Mouse (Mus musculus) hindbrain, embryonic 16.5 days (tissue): ENCODE measurements around the gene Plekha5. TPM values are rescaled to one million over a fixed set of nuclear protein-coding genes. Genes with fewer than 3 reads are reported as not detected.

ENCODE experiments used
- ATAC-seq: fragments of 200-750 bp; cut with Nextera tagmentation; 2 replicates; pipeline ENCODE4 v1.8.0; 2017; ENCODE audit warnings: moderate TSS enrichment, moderate library complexity
- H3K27ac ChIP-seq: fragments of 300-500 bp; sonication (generic); 2 replicates; pipeline ENCODE4 v1.5.1; 2014; ENCODE audit warnings: low read depth, mild to moderate bottlenecking, control low read depth, low read length, moderate library complexity
- H3K27me3 ChIP-seq: fragments of 300-500 bp; sonication (generic); replicated peaks from 2 replicates; pipeline ENCODE4 v1.6.1; 2014; ENCODE audit warnings: low read length; ENCODE audit not compliant: control insufficient read depth, insufficient read depth
- H3K36me3 ChIP-seq: fragments of 300-500 bp; sonication (generic); 2 replicates; pipeline ENCODE4 v1.6.1; 2014; ENCODE audit warnings: mild to moderate bottlenecking, low read length, moderate library complexity, mixed read lengths; ENCODE audit not compliant: control insufficient read depth, insufficient read depth
- H3K4me1 ChIP-seq: fragments of 300-500 bp; sonication (generic); 2 replicates; pipeline ENCODE4 v1.6.1; 2014; ENCODE audit warnings: low read depth, low read length; ENCODE audit not compliant: control insufficient read depth, insufficient read depth
- H3K4me2 ChIP-seq: fragments of 300-500 bp; sonication (generic); 2 replicates; pipeline ENCODE4 v1.6.1; 2014; ENCODE audit warnings: mild to moderate bottlenecking, low read length, control low read depth, moderate library complexity
- H3K4me3 ChIP-seq: fragments of 300-500 bp; sonication (generic); 2 replicates; pipeline ENCODE4 v1.5.1; 2014; ENCODE audit warnings: mild to moderate bottlenecking, low read length, control low read depth, moderate library complexity
- H3K9ac ChIP-seq: fragments of 300-500 bp; sonication (generic); 2 replicates; pipeline ENCODE4 v1.6.1; 2014; ENCODE audit warnings: low read depth, mild to moderate bottlenecking, control low read depth, low read length, moderate library complexity
- H3K9me3 ChIP-seq: fragments of 300-500 bp; sonication (generic); 2 replicates; pipeline ENCODE4 v1.6.1; 2014; ENCODE audit warnings: mild to moderate bottlenecking, low read length, moderate library complexity; ENCODE audit not compliant: control insufficient read depth
- WGBS: fragments of 180-500 bp; shearing (Covaris S2); extraction: QIAGEN DNeasy Blood & Tissue Kit; methylation state at CpG from one replicate; pipeline ENCODE4 v1.1.7; 2014; 5-methylcytosine and 5-hydroxymethylcytosine counted together
- polyA plus RNA-seq: library from polyadenylated mRNA; unstranded; fragments of >200 nt; fragmentation: Nextera tagmentation; extraction: Ambion mirVana; gene quantifications from 2 replicates; pipeline ENCODE4 v1.2.1, GENCODE M21; 2015

The Plekha5 gene
- polyA plus RNA-seq, 1 experiment from 2014 or later = 31.2 TPM

DNA sequence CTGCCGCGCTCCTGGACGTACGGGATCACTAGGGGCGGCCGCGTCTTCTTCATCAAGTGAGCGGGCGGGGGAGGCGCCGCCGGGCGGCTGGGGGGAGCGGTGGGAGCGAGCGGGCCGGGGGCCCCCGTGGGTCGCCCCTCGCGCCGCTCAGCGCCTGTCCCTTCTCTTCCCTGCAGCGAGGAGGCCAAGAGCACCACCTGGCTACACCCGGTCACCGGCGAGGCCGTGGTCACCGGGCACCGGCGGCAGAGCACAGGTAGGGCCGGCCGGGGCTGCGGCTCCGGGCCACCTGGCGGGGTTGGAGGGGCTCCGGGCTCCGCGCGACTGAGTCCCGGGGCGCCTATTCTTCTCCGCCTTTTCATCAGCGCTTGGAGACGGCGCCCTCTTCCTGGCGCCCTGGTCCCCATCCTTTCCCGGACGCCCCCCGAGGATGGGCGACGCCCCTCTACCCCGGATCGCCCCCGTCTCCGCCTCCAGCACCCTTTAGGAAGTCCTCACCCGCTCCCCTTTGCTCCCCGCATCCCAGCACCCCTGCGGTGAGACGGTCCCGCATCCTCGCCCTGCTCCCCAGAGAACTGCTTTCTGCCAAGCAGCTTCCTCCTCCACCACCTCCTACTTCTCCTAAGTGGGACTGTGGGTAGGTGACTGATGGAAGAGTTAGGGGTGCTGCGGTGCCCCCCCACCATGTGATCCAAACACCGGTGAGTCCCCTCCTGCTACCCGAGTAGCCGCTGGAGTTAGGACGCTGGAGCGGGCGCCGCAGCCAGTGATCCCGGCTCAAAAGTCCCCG, 542 bp downstream of the Plekha5 start:
- Histone ChIP-seq H3K4me3 (peak overlapping the region; percentile 97), H3K4me1 (peaks cover 19% of the 10 kb centered on the region), H3K4me2 (peak overlapping the region; percentile 64), H3K9me3 (0 out of 2 replicates have a peak, but pooled peaks cover 2% of the 10 kb centered on the region), H3K27ac (peak overlapping the region; percentile 94), H3K27me3 (no peaks in the 10 kb centered on the region), H3K9ac (peak overlapping the region; percentile 100), H3K36me3 (no peaks in the 10 kb centered on the region)
- under 1% methylated on average over 38 of the region's 72 CpGs for WGBS
- peak; percentile 75 for ATAC-seq

DNA sequence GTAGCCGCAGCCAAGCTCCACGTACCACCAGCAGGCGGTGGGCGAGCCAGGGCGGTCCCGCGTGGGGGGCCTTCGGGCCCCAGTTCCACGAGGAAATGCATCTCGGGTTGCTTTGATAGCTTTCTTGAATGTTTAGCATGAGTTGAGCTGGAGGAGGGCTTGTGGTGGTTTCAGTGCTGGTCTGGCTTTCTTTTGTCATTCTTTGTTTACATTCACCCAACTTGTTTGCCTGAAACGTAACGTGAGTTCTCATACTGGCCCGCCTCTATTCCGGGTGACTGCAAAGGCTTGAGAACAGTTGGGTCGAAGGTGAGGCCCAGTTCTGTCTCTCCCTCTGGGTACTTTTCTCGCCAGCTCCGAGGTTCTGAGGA, 1.1 kb downstream of the Plekha5 start:
- H3K4me3 ChIP-seq = peak overlapping the region; percentile 97
- peak overlapping the region; percentile 94 for H3K27ac ChIP-seq
- 0 out of 2 replicates have a peak, but pooled peaks cover under 1% of the 10 kb centered on the region for H3K36me3 ChIP-seq
- peak overlapping the region; percentile 100 for H3K9ac ChIP-seq
- no peaks in the 10 kb centered on the region for H3K27me3 ChIP-seq
- no peak; the same call in 1 of the 2 replicates for ATAC-seq
- WGBS = 2% methylated on average over 17 of the region's 17 CpGs
- H3K4me2 ChIP-seq = peak overlapping the region; percentile 64
- no peaks in the 10 kb centered on the region for H3K9me3 ChIP-seq
- peaks cover 19% of the 10 kb centered on the region for H3K4me1 ChIP-seq

- WGBS = 82% methylated on average over 8 of the region's 8 CpGs
- Histone ChIP-seq H3K27ac (no peak overlapping the region), H3K36me3 (peaks cover 10% of the 10 kb centered on the region), H3K4me2 (no peak overlapping the region), H3K27me3 (no peaks in the 10 kb centered on the region), H3K4me1 (peaks cover 14% of the 10 kb centered on the region), H3K9ac (no peak overlapping the region), H3K9me3 (no peaks in the 10 kb centered on the region), H3K4me3 (no peak overlapping the region)
- no peak for ATAC-seq
These were observed 5.4 kb downstream of the Plekha5 start for GRCm38 (mm10) chr6:140429236-140429635.

DNA sequence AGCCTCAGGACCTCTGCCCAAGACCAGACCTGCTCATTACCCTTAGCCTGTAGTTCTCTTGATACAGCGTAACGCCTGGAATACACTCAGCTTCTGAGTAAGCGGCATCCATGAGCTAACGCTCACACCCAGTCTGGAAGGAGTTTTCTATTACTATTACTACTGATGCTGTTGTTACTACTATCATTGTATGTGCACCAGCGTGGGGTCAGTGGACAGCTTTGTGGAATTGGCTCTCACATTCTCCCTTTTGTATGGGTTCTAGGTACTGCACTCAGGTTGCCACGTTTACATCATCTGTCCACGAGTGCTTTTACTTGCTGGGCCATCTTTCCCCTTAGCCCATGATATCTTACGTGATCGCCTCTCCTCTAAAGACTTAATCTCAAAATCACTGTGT, 8.5 kb downstream of the Plekha5 start:
- Histone ChIP-seq H3K9me3 (no peaks in the 10 kb centered on the region), H3K9ac (no peak overlapping the region), H3K4me1 (no peaks in the 10 kb centered on the region), H3K36me3 (peaks cover 10% of the 10 kb centered on the region), H3K27me3 (no peaks in the 10 kb centered on the region), H3K27ac (no peak overlapping the region), H3K4me3 (no peak overlapping the region), H3K4me2 (no peak overlapping the region)
- ATAC-seq = no peak
- WGBS = 95% methylated on average over 9 of the region's 9 CpGs

GRCm38 (mm10) chr6:140443374-140443773, 19.5 kb downstream of the Plekha5 start:
- Histone ChIP-seq H3K4me1 (peaks cover 7% of the 10 kb centered on the region), H3K9me3 (no peaks in the 10 kb centered on the region), H3K4me3 (no peak overlapping the region), H3K27ac (no peak overlapping the region), H3K4me2 (no peak overlapping the region), H3K36me3 (no peaks in the 10 kb centered on the region), H3K9ac (no peak overlapping the region), H3K27me3 (no peaks in the 10 kb centered on the region)
- 90% methylated on average over 5 of the region's 5 CpGs for WGBS
- no peak for ATAC-seq

DNA sequence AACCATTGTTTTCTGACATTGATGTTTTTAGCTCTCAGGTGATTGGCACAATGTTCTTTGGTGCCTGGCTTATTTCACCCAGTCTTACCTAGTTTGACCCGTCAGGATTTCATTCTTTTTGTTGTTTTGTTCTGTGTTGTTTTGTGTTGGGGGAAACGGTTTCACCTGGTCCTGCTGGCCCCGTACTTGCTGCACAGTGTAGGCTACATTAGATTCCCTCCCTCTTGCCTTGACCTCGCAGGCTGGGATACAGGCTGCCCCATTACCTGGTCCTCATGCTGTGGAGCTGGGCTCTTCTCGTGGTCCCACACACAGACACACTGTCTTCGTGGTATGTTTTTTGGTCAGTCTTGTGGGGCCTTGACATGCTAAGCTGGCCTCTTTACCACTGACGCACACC, 20.3 kb downstream of the Plekha5 start:
- Histone ChIP-seq H3K36me3 (no peaks in the 10 kb centered on the region), H3K9ac (no peak overlapping the region), H3K4me3 (no peak overlapping the region), H3K9me3 (no peaks in the 10 kb centered on the region), H3K4me1 (peaks cover 7% of the 10 kb centered on the region), H3K27ac (no peak overlapping the region), H3K4me2 (no peak overlapping the region), H3K27me3 (no peaks in the 10 kb centered on the region)
- no peak for ATAC-seq
- WGBS = 66% methylated on average over 7 of the region's 7 CpGs

- peak overlapping the region; percentile 22 for H3K9ac ChIP-seq
These were observed 21.1 kb downstream of the Plekha5 start for GRCm38 (mm10) chr6:140444855-140445465.

GRCm38 (mm10) chr6:140448010-140448739, 24.3 kb downstream of the Plekha5 start:
- Histone ChIP-seq H3K27me3 (no peaks in the 10 kb centered on the region), H3K27ac (no peak overlapping the region), H3K4me3 (no peak overlapping the region), H3K4me2 (no peak overlapping the region), H3K36me3 (peaks cover 2% of the 10 kb centered on the region; the same call in 1 of the 2 replicates), H3K9me3 (no peaks in the 10 kb centered on the region), H3K4me1 (peaks cover 7% of the 10 kb centered on the region), H3K9ac (no peak overlapping the region)
- 84% methylated on average over 21 of the region's 21 CpGs for WGBS
- ATAC-seq = no peak

More at GRCm38 (mm10) chr6:140444855-140445465, 21.1 kb downstream of the Plekha5 start:
- Histone ChIP-seq H3K4me1 (peaks cover 7% of the 10 kb centered on the region), H3K9me3 (no peaks in the 10 kb centered on the region), H3K4me2 (no peak overlapping the region), H3K27me3 (no peaks in the 10 kb centered on the region), H3K27ac (no peak overlapping the region), H3K36me3 (no peaks in the 10 kb centered on the region), H3K4me3 (no peak overlapping the region)
- 16% methylated on average over 10 of the region's 10 CpGs for WGBS
- peak; percentile 55 for ATAC-seq

DNA sequence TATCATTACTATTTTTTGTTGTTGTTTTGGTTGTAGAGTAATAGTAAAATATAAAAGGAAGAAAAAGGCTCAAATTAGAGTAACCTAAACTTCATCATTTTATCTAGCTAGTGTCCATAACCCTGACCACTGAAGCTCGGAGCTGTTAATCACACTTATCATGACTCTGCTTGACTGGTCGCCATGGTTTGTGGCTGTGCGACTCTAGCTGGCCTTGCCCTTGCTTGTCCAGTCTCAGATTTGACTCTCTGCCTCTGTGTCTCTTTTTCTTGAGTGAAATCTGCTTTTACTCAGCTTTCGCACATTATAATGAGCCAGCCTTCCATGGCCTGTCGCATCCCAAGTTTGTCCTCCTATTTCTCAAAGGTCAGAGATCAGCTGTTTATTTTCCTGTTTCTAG, 26.8 kb downstream of the Plekha5 start:
- H3K9me3 ChIP-seq = no peaks in the 10 kb centered on the region
- H3K27ac ChIP-seq = no peak overlapping the region
- no peaks in the 10 kb centered on the region for H3K27me3 ChIP-seq
- H3K4me1 ChIP-seq = no peaks in the 10 kb centered on the region; the same call in 1 of the 2 replicates
- no peak overlapping the region for H3K4me2 ChIP-seq
- H3K4me3 ChIP-seq = no peak overlapping the region
- H3K36me3 ChIP-seq = peaks cover 2% of the 10 kb centered on the region; the same call in 1 of the 2 replicates
- no peak for ATAC-seq
- 89% methylated on average over 5 of the region's 5 CpGs for WGBS
- no peak overlapping the region for H3K9ac ChIP-seq
